Mouse (Mus musculus) ES-Bruce4 (cell line): ENCODE data around the gene Slc15a1. TPM values are rescaled to one million over a fixed set of nuclear protein-coding genes. Genes with fewer than 3 reads are reported as not detected.
A peak's percentile ranks its signal among the peaks of the same experiment; 100 is the strongest.

Source experiments
- H3K27ac ChIP-seq: 2 replicates; pipeline ENCODE4 v1.5.1; 2012; ENCODE audit warnings: low read length, inconsistent platforms; ENCODE audit not compliant: insufficient read depth
- H3K27me3 ChIP-seq: 2 replicates; pipeline ENCODE4 v1.6.1; 2012; ENCODE audit warnings: mild to moderate bottlenecking, low read length, inconsistent platforms; ENCODE audit not compliant: control insufficient read depth, poor library complexity, insufficient read depth, severe bottlenecking
- H3K36me3 ChIP-seq: 2 replicates; pipeline ENCODE4 v1.6.1; 2012; ENCODE audit warnings: inconsistent platforms, mild to moderate bottlenecking, low read length, moderate library complexity; ENCODE audit not compliant: control insufficient read depth, poor library complexity, insufficient read depth, severe bottlenecking
- H3K4me1 ChIP-seq: one replicate; pipeline ENCODE4 v1.8.1; 2011; ENCODE audit warnings: low read length; ENCODE audit not compliant: control insufficient read depth, insufficient read depth
- H3K4me3 ChIP-seq: 2 replicates; pipeline ENCODE4 v1.5.1; 2011; ENCODE audit warnings: low read depth, mild to moderate bottlenecking, low read length
- H3K9ac ChIP-seq: 2 replicates; pipeline ENCODE4 v1.6.1; 2012; ENCODE audit warnings: low read depth, mild to moderate bottlenecking, inconsistent platforms; ENCODE audit not compliant: poor library complexity, severe bottlenecking
- H3K9me3 ChIP-seq: replicated peaks from 2 replicates; pipeline ENCODE4 v1.6.1; 2012; ENCODE audit warnings: mild to moderate bottlenecking, low read length, inconsistent platforms; ENCODE audit not compliant: control insufficient read depth, poor library complexity, insufficient read depth, severe bottlenecking
- CTCF ChIP-seq: IDR thresholded peaks from one replicate; pipeline ENCODE4 v1.8.1; 2011; ENCODE audit warnings: low read depth, low read length
- EP300 ChIP-seq: IDR thresholded peaks from 2 replicates; pipeline ENCODE4 v1.6.1; 2011; ENCODE audit warnings: low read depth, low read length; ENCODE audit not compliant: insufficient read depth
- POLR2A ChIP-seq: IDR thresholded peaks from one replicate; pipeline ENCODE4 v1.8.1; 2011; ENCODE audit warnings: low read length; ENCODE audit not compliant: insufficient read depth
- polyA plus RNA-seq: library from polyadenylated mRNA; stranded (reverse); fragments of >200 nt; gene quantifications from 2 replicates; pipeline ENCODE4 v1.2.4, GENCODE M21; 2011; ENCODE audit warnings: low read depth; ENCODE audit not compliant: missing spikeins, insufficient read depth, insufficient read length

Slc15a1 gene
- polyA plus RNA-seq, result 1.3 and 1.5 TPM in 2 replicates

GRCm38 (mm10) chr14:121504781-121505484 lies at the start of gene Slc15a1:
Gene Slc15a1, minus strand, starts transcription at chr14:121505252.
- Histone ChIP-seq H3K9me3 (no peaks in the 10 kb centered on the region), H3K9ac (peak within 1 kb of the TSS; percentile 60), H3K36me3 (no peaks in the 10 kb centered on the region), H3K4me1 (peaks cover 7% of the 10 kb centered on the region), H3K27ac (peak within 1 kb of the TSS; percentile 84), H3K27me3 (no peaks in the 10 kb centered on the region), H3K4me3 (peak within 1 kb of the TSS; percentile 66)
- TF ChIP-seq CTCF (no peak), EP300 (peak; percentile 7; the same call in 1 of the 2 replicates)

- H3K4me1 ChIP-seq, result no peaks in the 10 kb centered on the region
- no peaks in the 10 kb centered on the region for H3K36me3 ChIP-seq
- H3K27ac ChIP-seq, result no peak overlapping the region
- H3K27me3 ChIP-seq, result no peaks in the 10 kb centered on the region
- no peaks in the 10 kb centered on the region for H3K9me3 ChIP-seq
- H3K9ac ChIP-seq, result no peak overlapping the region
- no peak overlapping the region for H3K4me3 ChIP-seq
- no peak for TF ChIP-seq EP300
- no peak for TF ChIP-seq CTCF
These were observed 48.7 kb upstream of the Slc15a1 start for GRCm38 (mm10) chr14:121553785-121554184.

- no peak overlapping the region for H3K27ac ChIP-seq
- no peak overlapping the region for H3K4me3 ChIP-seq
- no peaks in the 10 kb centered on the region for H3K27me3 ChIP-seq
- no peaks in the 10 kb centered on the region for H3K36me3 ChIP-seq
- H3K9ac ChIP-seq, result no peak overlapping the region
- TF ChIP-seq CTCF, result no peak
- no peak for TF ChIP-seq EP300
- TF ChIP-seq POLR2A, result no peak
- H3K9me3 ChIP-seq, result no peaks in the 10 kb centered on the region
- no peaks in the 10 kb centered on the region for H3K4me1 ChIP-seq
These were observed 47.5 kb upstream of the Slc15a1 start for GRCm38 (mm10) chr14:121552586-121552985.

GRCm38 (mm10) chr14:121549834-121550233 lies 44.8 kb upstream of the Slc15a1 start:
- H3K36me3 ChIP-seq, result no peaks in the 10 kb centered on the region
- no peaks in the 10 kb centered on the region for H3K27me3 ChIP-seq
- H3K4me3 ChIP-seq, result no peak overlapping the region
- H3K27ac ChIP-seq, result no peak overlapping the region
- TF ChIP-seq POLR2A, result no peak
- no peak for TF ChIP-seq CTCF
- TF ChIP-seq EP300, result no peak
- peaks cover 6% of the 10 kb centered on the region for H3K4me1 ChIP-seq
- no peak overlapping the region for H3K9ac ChIP-seq
- H3K9me3 ChIP-seq, result no peaks in the 10 kb centered on the region

- Histone ChIP-seq H3K4me1 (peaks cover 6% of the 10 kb centered on the region), H3K27me3 (no peaks in the 10 kb centered on the region), H3K4me3 (no peak overlapping the region), H3K27ac (0 out of 2 replicates have a peak overlapping the region, but pooled peaks have one; percentile 1), H3K9me3 (no peaks in the 10 kb centered on the region), H3K9ac (no peak overlapping the region), H3K36me3 (no peaks in the 10 kb centered on the region)
- TF ChIP-seq POLR2A (no peak), EP300 (no peak), CTCF (no peak)
These were observed 42.7 kb upstream of the Slc15a1 start for GRCm38 (mm10) chr14:121547745-121548144.

GRCm38 (mm10) chr14:121546621-121547020 lies 41.6 kb upstream of the Slc15a1 start:
- Histone ChIP-seq H3K4me1 (peaks cover 6% of the 10 kb centered on the region), H3K27me3 (no peaks in the 10 kb centered on the region), H3K9ac (no peak overlapping the region), H3K9me3 (no peaks in the 10 kb centered on the region), H3K36me3 (no peaks in the 10 kb centered on the region), H3K4me3 (no peak overlapping the region), H3K27ac (no peak overlapping the region)
- TF ChIP-seq POLR2A (no peak), CTCF (no peak), EP300 (no peak)
